Mouse (Mus musculus) embryonic facial prominence, embryonic 14.5 days (tissue): ENCODE measurements around the gene Mgat2. TPM values are rescaled to one million over a fixed set of nuclear protein-coding genes. Genes with fewer than 3 reads are reported as not detected.
A peak's percentile ranks its signal among the peaks of the same experiment; 100 is the strongest.

Source experiments
- ATAC-seq: fragments of 200-750 bp; cut with Nextera tagmentation; 2 replicates; pipeline ENCODE4 v1.8.0; 2017; ENCODE audit warnings: low read depth, moderate number of reproducible peaks, moderate TSS enrichment
- DNase-seq: peaks from one replicate; pipeline ENCODE4 v3.0.0-alpha.2; 2015; ENCODE audit warnings: low spot score
- H3K27ac ChIP-seq: fragments of 300-500 bp; sonication (generic); replicated peaks from 2 replicates; pipeline ENCODE4 v1.5.1; 2014; ENCODE audit warnings: low read depth, mild to moderate bottlenecking, low read length, moderate library complexity
- H3K27me3 ChIP-seq: fragments of 300-500 bp; sonication (generic); replicated peaks from 2 replicates; pipeline ENCODE4 v1.6.1; 2014; ENCODE audit warnings: low read length; ENCODE audit not compliant: control insufficient read depth, insufficient read depth
- H3K36me3 ChIP-seq: fragments of 300-500 bp; sonication (generic); 2 replicates; pipeline ENCODE4 v1.6.1; 2014; ENCODE audit warnings: low read length, mixed read lengths; ENCODE audit not compliant: control insufficient read depth, insufficient read depth
- H3K4me1 ChIP-seq: fragments of 300-500 bp; sonication (generic); 2 replicates; pipeline ENCODE4 v1.6.1; 2014; ENCODE audit warnings: antibody characterized with exemption, low read length; ENCODE audit not compliant: control insufficient read depth, insufficient read depth
- H3K4me2 ChIP-seq: fragments of 300-500 bp; sonication (generic); 2 replicates; pipeline ENCODE4 v1.6.1; 2014; ENCODE audit warnings: low read depth, mild to moderate bottlenecking, low read length, moderate library complexity, mixed read lengths
- H3K4me3 ChIP-seq: fragments of 300-500 bp; sonication (generic); 2 replicates; pipeline ENCODE4 v1.5.1; 2014; ENCODE audit warnings: low read depth, mild to moderate bottlenecking, low read length
- H3K9ac ChIP-seq: fragments of 300-500 bp; sonication (generic); 2 replicates; pipeline ENCODE4 v1.6.1; 2014; ENCODE audit warnings: low read depth, mild to moderate bottlenecking, low read length, moderate library complexity, mixed read lengths
- H3K9me3 ChIP-seq: fragments of 300-500 bp; sonication (generic); 2 replicates; pipeline ENCODE4 v1.6.1; 2016; ENCODE audit warnings: low read length; ENCODE audit not compliant: control insufficient read depth
- WGBS: fragments of 180-500 bp; shearing (Covaris S2); extraction: QIAGEN DNeasy Blood & Tissue Kit; methylation state at CpG from one replicate; pipeline ENCODE4 v1.1.7; 2014; 5-methylcytosine and 5-hydroxymethylcytosine counted together
- polyA plus RNA-seq: library from polyadenylated mRNA; unstranded; fragments of >200 nt; fragmentation: Nextera tagmentation; extraction: Ambion mirVana; gene quantifications from 2 replicates; pipeline ENCODE4 v1.2.1, GENCODE M21; 2014

Mgat2 gene
- polyA plus RNA-seq, 1 experiment from 2014 or later = 66.1 TPM

DNA sequence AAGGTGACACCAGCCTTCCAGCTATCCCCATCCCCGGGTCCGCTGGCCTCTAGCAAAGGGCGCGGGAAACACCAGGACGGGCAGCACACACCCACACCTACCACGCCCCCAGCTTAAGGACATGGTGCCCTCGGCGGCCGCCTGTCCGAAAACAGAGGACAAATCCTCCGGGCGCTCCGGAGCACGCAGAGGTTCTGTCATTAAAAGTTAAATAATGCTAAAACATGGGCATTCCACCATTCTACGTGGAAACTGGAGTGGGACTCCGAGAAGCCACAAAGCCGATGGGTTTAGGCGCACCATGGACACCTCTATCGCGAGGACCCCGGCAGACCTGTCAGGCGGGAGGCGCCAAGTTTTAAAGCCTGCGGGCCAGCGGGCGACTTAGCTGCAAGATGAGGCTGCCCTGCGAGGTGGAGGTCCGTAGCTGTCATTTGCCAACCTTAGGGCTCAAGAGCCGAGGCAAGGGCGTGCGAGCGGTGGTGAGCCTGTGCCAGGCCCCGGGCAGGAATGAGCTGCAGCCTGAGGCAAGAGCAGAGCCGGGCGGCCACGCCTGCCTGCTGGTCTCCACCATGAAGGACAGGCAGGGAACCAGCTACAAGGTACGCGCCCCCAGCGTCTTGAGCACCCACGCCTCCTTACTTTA lies 15.4 kb upstream of the Mgat2 start, which contains the start of gene Lrr1:
Lrr1 (plus strand) TSS at position 354 of the 646 bp plus-strand sequence.
- peak; percentile 92 for ATAC-seq
- peak; percentile 92 for DNase-seq
- peak within 1 kb of the TSS; percentile 75 for H3K27ac ChIP-seq
- 1% methylated on average over 39 of the region's 40 CpGs for WGBS
- H3K9me3 ChIP-seq = no peaks in the 10 kb centered on the region
- peak within 1 kb of the TSS; percentile 76 for H3K9ac ChIP-seq
- H3K27me3 ChIP-seq = no peaks in the 10 kb centered on the region
- H3K4me2 ChIP-seq = peak within 1 kb of the TSS; percentile 86
- 0 out of 2 replicates have a peak, but pooled peaks cover 4% of the 10 kb centered on the region for H3K36me3 ChIP-seq
- peaks cover 9% of the 10 kb centered on the region for H3K4me1 ChIP-seq
- H3K4me3 ChIP-seq = peak within 1 kb of the TSS; percentile 75

GRCm38 (mm10) chr12:69171307-69171706 lies 12.7 kb upstream of the Mgat2 start:
- no peaks in the 10 kb centered on the region for H3K27me3 ChIP-seq
- no peak overlapping the region for H3K9ac ChIP-seq
- H3K36me3 ChIP-seq = peaks cover 20% of the 10 kb centered on the region
- WGBS = 90% methylated on average over 2 of the region's 2 CpGs
- no peak overlapping the region for H3K4me3 ChIP-seq
- no peak overlapping the region for H3K27ac ChIP-seq
- no peak for DNase-seq
- peaks cover 9% of the 10 kb centered on the region for H3K4me1 ChIP-seq
- no peak overlapping the region for H3K4me2 ChIP-seq
- no peak for ATAC-seq
- H3K9me3 ChIP-seq = no peaks in the 10 kb centered on the region

GRCm38 (mm10) chr12:69175975-69176374 lies 8.0 kb upstream of the Mgat2 start:
- H3K36me3 ChIP-seq = peaks cover 22% of the 10 kb centered on the region
- H3K9me3 ChIP-seq = no peaks in the 10 kb centered on the region
- H3K27ac ChIP-seq = no peak overlapping the region
- DNase-seq (no peak), ATAC-seq (no peak)
- H3K27me3 ChIP-seq = no peaks in the 10 kb centered on the region
- WGBS = 93% methylated on average over 3 of the region's 3 CpGs
- H3K4me2 ChIP-seq = no peak overlapping the region
- H3K9ac ChIP-seq = no peak overlapping the region
- no peak overlapping the region for H3K4me3 ChIP-seq
- no peaks in the 10 kb centered on the region for H3K4me1 ChIP-seq

DNA sequence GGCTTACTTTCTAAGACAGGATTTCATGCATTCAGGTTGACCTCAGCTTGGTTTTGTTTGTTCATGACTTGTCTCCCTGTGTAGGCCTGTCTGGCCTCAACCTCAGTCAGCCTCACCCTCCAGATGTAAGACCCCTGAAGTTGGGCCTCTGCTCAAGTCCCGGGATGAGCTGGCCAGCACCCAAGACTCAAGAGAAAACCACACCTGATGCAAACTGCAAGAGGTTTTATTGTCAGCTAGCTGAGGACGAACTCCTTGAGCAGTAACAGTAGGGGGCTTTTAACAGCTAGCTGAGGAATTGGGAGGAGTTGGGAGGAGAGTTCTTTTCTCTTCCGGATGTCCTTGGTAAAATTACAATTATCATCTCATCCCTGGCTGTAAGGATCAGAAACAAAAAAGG lies 6.4 kb upstream of the Mgat2 start:
- WGBS = 84% methylated on average over 3 of the region's 3 CpGs
- ATAC-seq = no peak

GRCm38 (mm10) chr12:69179371-69179770 lies 4.6 kb upstream of the Mgat2 start:
- Histone ChIP-seq H3K27ac (no peak overlapping the region), H3K4me3 (no peak overlapping the region), H3K9ac (no peak overlapping the region), H3K4me2 (no peak overlapping the region), H3K36me3 (peaks cover 32% of the 10 kb centered on the region), H3K27me3 (no peaks in the 10 kb centered on the region), H3K4me1 (0 out of 2 replicates have a peak, but pooled peaks cover 3% of the 10 kb centered on the region), H3K9me3 (no peaks in the 10 kb centered on the region)
- 61% methylated on average over 10 of the region's 12 CpGs for WGBS
- ATAC-seq = no peak
- no peak for DNase-seq

More for the DNA sequence above, 6.4 kb upstream of the Mgat2 start:
- Histone ChIP-seq H3K4me1 (no peaks in the 10 kb centered on the region), H3K27ac (no peak overlapping the region), H3K4me3 (no peak overlapping the region), H3K4me2 (no peak overlapping the region), H3K9ac (no peak overlapping the region), H3K27me3 (no peaks in the 10 kb centered on the region), H3K36me3 (peaks cover 37% of the 10 kb centered on the region), H3K9me3 (no peaks in the 10 kb centered on the region)
- DNase-seq = no peak

GRCm38 (mm10) chr12:69181800-69182199 lies 2.2 kb upstream of the Mgat2 start:
- H3K4me1 ChIP-seq = peaks cover 13% of the 10 kb centered on the region
- no peak for DNase-seq
- H3K27ac ChIP-seq = no peak overlapping the region
- no peak overlapping the region for H3K4me2 ChIP-seq
- H3K27me3 ChIP-seq = no peaks in the 10 kb centered on the region
- no peaks in the 10 kb centered on the region for H3K9me3 ChIP-seq
- 87% methylated on average over 4 of the region's 4 CpGs for WGBS
- no peak overlapping the region for H3K4me3 ChIP-seq
- ATAC-seq = no peak
- H3K9ac ChIP-seq = no peak overlapping the region
- H3K36me3 ChIP-seq = peaks cover 19% of the 10 kb centered on the region

DNA sequence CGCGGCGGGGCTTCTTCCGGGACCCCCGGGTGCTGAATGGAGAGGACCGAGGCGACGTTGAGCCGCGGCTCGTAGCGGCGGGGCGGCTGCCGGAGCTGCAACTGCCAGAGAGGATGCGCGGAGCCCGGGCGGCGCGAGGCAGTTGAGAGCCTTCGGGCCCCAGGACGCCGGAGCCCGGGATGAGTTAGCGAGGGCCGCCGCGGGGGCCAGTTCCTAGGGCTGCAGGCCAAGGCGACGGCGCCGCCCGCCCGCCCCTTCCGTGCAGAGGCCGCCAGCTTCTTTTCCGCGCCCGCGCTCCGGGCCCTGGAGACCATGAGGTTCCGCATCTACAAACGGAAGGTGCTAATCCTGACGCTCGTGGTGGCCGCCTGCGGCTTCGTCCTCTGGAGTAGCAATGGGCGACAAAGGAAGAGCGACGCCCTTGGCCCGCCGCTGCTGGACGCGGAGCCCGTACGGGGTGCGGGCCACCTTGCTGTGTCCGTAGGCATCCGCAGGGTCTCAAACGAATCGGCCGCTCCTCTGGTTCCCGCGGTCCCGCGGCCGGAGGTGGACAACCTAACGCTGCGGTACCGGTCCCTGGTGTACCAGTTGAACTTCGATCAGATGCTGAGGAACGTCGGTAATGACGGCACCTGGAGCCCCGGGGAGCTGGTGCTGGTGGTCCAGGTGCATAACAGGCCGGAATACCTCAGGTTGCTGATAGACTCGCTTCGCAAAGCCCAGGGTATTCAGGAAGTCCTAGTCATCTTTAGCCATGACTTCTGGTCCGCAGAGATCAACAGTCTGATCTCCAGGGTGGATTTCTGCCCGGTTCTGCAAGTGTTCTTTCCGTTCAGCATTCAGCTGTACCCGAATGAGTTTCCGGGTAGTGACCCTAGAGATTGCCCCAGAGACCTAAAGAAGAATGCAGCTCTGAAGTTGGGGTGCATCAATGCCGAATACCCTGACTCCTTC lies 662 bp downstream of the Mgat2 start:
- H3K27me3 ChIP-seq = no peaks in the 10 kb centered on the region
- H3K4me2 ChIP-seq = peak overlapping the region; percentile 95
- peak overlapping the region; percentile 90 for H3K4me3 ChIP-seq
- peak overlapping the region; percentile 92 for H3K9ac ChIP-seq
- H3K4me1 ChIP-seq = peaks cover 13% of the 10 kb centered on the region
- H3K27ac ChIP-seq = peak overlapping the region; percentile 86
- WGBS = 3% methylated on average over 62 of the region's 86 CpGs
- peak; percentile 44 for DNase-seq
- H3K36me3 ChIP-seq = peaks cover 39% of the 10 kb centered on the region
- H3K9me3 ChIP-seq = no peaks in the 10 kb centered on the region
- ATAC-seq = peak; percentile 60

DNA sequence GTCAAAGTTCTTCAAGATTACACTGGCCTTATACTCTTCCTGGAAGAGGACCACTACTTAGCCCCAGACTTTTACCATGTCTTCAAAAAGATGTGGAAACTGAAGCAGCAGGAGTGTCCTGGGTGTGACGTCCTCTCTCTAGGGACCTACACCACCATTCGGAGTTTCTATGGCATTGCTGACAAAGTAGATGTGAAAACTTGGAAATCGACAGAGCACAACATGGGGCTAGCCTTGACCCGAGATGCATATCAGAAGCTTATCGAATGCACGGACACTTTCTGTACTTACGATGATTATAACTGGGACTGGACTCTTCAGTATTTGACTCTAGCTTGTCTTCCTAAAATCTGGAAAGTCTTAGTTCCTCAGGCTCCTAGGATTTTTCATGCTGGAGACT lies 1.4 kb downstream of the Mgat2 start:
- Histone ChIP-seq H3K4me1 (peaks cover 13% of the 10 kb centered on the region), H3K27ac (no peak overlapping the region), H3K27me3 (no peaks in the 10 kb centered on the region), H3K36me3 (peaks cover 46% of the 10 kb centered on the region), H3K4me3 (peak overlapping the region; percentile 90), H3K4me2 (peak overlapping the region; percentile 95), H3K9me3 (no peaks in the 10 kb centered on the region), H3K9ac (peak overlapping the region; percentile 92)
- no peak for DNase-seq
- WGBS = 72% methylated on average over 7 of the region's 7 CpGs
- ATAC-seq = no peak
